Comparison of ENCODE assay signal across 26 mouse cellular contexts in genomic region chr2:70632412-70632811, GRCm38 (mm10). TPM values are rescaled to one million over a fixed set of nuclear protein-coding genes. Genes with fewer than 3 reads are reported as not detected.
"Had no signal": no experiment of that assay in that cellular context is flagged by ENCODE, and none has a peak within 500 bp of the region (broad histone marks: within the 10 kb centered on the region; RNA-seq: fewer than 3 reads in every experiment).

No protein-coding gene starts in this region.

- ATAC-seq: forebrain, embryonic 13.5 days; forebrain, embryonic 14.5 days; forebrain, embryonic 15.5 days; forebrain, embryonic 16.5 days; forebrain, postnatal 0 days had no signal

- H3K27me3 ChIP-seq: embryonic facial prominence, embryonic 12.5 days; embryonic facial prominence, embryonic 13.5 days; embryonic facial prominence, embryonic 15.5 days; forebrain, embryonic 12.5 days; forebrain, embryonic 13.5 days; forebrain, embryonic 15.5 days had no signal

- H3K4me2 ChIP-seq: embryonic facial prominence, embryonic 12.5 days; embryonic facial prominence, embryonic 13.5 days; embryonic facial prominence, embryonic 15.5 days; forebrain, embryonic 12.5 days; forebrain, embryonic 13.5 days; forebrain, embryonic 15.5 days had no signal

- H3K9ac ChIP-seq: embryonic facial prominence, embryonic 12.5 days; embryonic facial prominence, embryonic 13.5 days; embryonic facial prominence, embryonic 15.5 days; forebrain, embryonic 12.5 days; forebrain, embryonic 13.5 days; forebrain, embryonic 15.5 days; forebrain, postnatal 0 days had no signal

- DNase-seq: cerebellum, adult 2 months; cerebellum, adult 8-10 months; cerebellum, adult 9-10 months; cerebellum, adult 9-11 months; cerebellum, postnatal 25 days; cerebellum, postnatal 36 days; embryo, embryonic 11 days; forebrain, postnatal 0 days; gastrocnemius, adult 2 months; gastrocnemius, postnatal 10 days; gastrocnemius, postnatal 14 days; gastrocnemius, postnatal 25 days; gastrocnemius, postnatal 36 days; heart, adult 18-20 months; heart, adult 2 months had no signal

- H3K27ac ChIP-seq: embryonic facial prominence, embryonic 10.5 days; embryonic facial prominence, embryonic 12.5 days; embryonic facial prominence, embryonic 13.5 days; embryonic facial prominence, embryonic 15.5 days; forebrain, embryonic 10.5 days; forebrain, embryonic 12.5 days; forebrain, embryonic 13.5 days; forebrain, embryonic 15.5 days; gastrocnemius, adult 2 months; heart, adult 2 months had no signal

- H3K4me3 ChIP-seq: embryonic facial prominence, embryonic 10.5 days; embryonic facial prominence, embryonic 12.5 days; embryonic facial prominence, embryonic 13.5 days; embryonic facial prominence, embryonic 15.5 days; erythroblast, embryonic 14.5 days; forebrain, embryonic 10.5 days; forebrain, embryonic 12.5 days; forebrain, embryonic 13.5 days; forebrain, embryonic 15.5 days; gastrocnemius, adult 2 months; heart, adult 2 months had no signal

- H3K9me3 ChIP-seq: embryonic facial prominence, embryonic 12.5 days; forebrain, embryonic 12.5 days; forebrain, embryonic 13.5 days; forebrain, embryonic 15.5 days had no signal

- H3K36me3 ChIP-seq: embryonic facial prominence, embryonic 10.5 days; embryonic facial prominence, embryonic 12.5 days; embryonic facial prominence, embryonic 13.5 days; embryonic facial prominence, embryonic 15.5 days; forebrain, embryonic 10.5 days; forebrain, embryonic 12.5 days; forebrain, embryonic 15.5 days had no signal

RNA-seq across cellular contexts. Expression of gene Gm26558, which starts 29.5 kb away (rescaled TPM):
- polyA plus RNA-seq: erythroblast, embryonic 14.5 days; heart, adult 2 months had no signal
